Mouse (Mus musculus): Measurements from ENCODE around the gene Dmrt3. TPM values are rescaled to one million over a fixed set of nuclear protein-coding genes. Genes with fewer than 3 reads are reported as not detected.

The Dmrt3 gene
- 2.1 and 2.4 TPM in 2 replicates for polyA plus RNA-seq (2014; fragmentation: Nextera tagmentation; extraction: Ambion mirVana)

GRCm38 (mm10) chr19:25610015-25610410, at the start of gene Dmrt3:
TSS of gene Dmrt3 (plus strand) at chr19:25610301.
- DNase-seq (ENCODE audit: low spot score) (peak; percentile 59), ATAC-seq (ENCODE audit: insufficient read depth, low FRiP score, low TSS enrichment) (no peak)
- Histone ChIP-seq H3K36me3 (ENCODE audit: control insufficient read depth, insufficient read depth, low read length) (no peaks in the 10 kb centered on the region), H3K4me1 (ENCODE audit: control insufficient read depth, insufficient read depth, low read length) (peaks cover 11% of the 10 kb centered on the region), H3K9ac (ENCODE audit: low read length) (peak within 1 kb of the TSS; percentile 10; the same call in 1 of the 2 replicates), H3K9me3 (ENCODE audit: control insufficient read depth, low read length) (no peaks in the 10 kb centered on the region), H3K27me3 (ENCODE audit: control insufficient read depth, insufficient read depth, low read length) (peaks cover 100% of the 10 kb centered on the region), H3K4me3 (ENCODE audit: low read depth, low read length) (peak within 1 kb of the TSS; percentile 26), H3K27ac (ENCODE audit: low read depth, low read length) (no peak within 1 kb of the TSS), H3K4me2 (ENCODE audit: low read depth) (peak within 1 kb of the TSS; percentile 45)
- WGBS: 0% methylated on average over 26 of the region's 29 CpGs

- Histone ChIP-seq H3K27ac (ENCODE audit: low read depth, low read length) (no peak overlapping the region), H3K36me3 (ENCODE audit: control insufficient read depth, insufficient read depth, low read length) (no peaks in the 10 kb centered on the region), H3K4me1 (ENCODE audit: control insufficient read depth, insufficient read depth, low read length) (no peaks in the 10 kb centered on the region), H3K4me3 (ENCODE audit: low read depth, low read length) (no peak overlapping the region), H3K4me2 (ENCODE audit: low read depth) (no peak overlapping the region), H3K27me3 (ENCODE audit: control insufficient read depth, insufficient read depth, low read length) (0 out of 2 replicates have a peak, but pooled peaks cover 3% of the 10 kb centered on the region), H3K9ac (ENCODE audit: low read length) (no peak overlapping the region), H3K9me3 (ENCODE audit: control insufficient read depth, low read length) (no peaks in the 10 kb centered on the region)
- ATAC-seq (ENCODE audit: insufficient read depth, low FRiP score, low TSS enrichment): no peak
- WGBS: 62% methylated on average over 12 of the region's 12 CpGs
- no peak for DNase-seq (ENCODE audit: low spot score)
These were observed 45.7 kb upstream of the Dmrt3 start for GRCm38 (mm10) chr19:25564430-25564829.

GRCm38 (mm10) chr19:25569778-25570177, 40.3 kb upstream of the Dmrt3 start:
- Histone ChIP-seq H3K4me2 (ENCODE audit: low read depth) (no peak overlapping the region), H3K27me3 (ENCODE audit: control insufficient read depth, insufficient read depth, low read length) (peaks cover 4% of the 10 kb centered on the region; the same call in 1 of the 2 replicates), H3K4me1 (ENCODE audit: control insufficient read depth, insufficient read depth, low read length) (no peaks in the 10 kb centered on the region), H3K4me3 (ENCODE audit: low read depth, low read length) (no peak overlapping the region), H3K36me3 (ENCODE audit: control insufficient read depth, insufficient read depth, low read length) (no peaks in the 10 kb centered on the region), H3K9ac (ENCODE audit: low read length) (no peak overlapping the region), H3K9me3 (ENCODE audit: control insufficient read depth, low read length) (no peaks in the 10 kb centered on the region), H3K27ac (ENCODE audit: low read depth, low read length) (no peak overlapping the region)
- 89% methylated on average over 7 of the region's 7 CpGs for WGBS
- ATAC-seq (ENCODE audit: insufficient read depth, low FRiP score, low TSS enrichment): no peak
- no peak for DNase-seq (ENCODE audit: low spot score)

GRCm38 (mm10) chr19:25574431-25574830, 35.7 kb upstream of the Dmrt3 start:
- no peaks in the 10 kb centered on the region for H3K4me1 ChIP-seq (ENCODE audit: control insufficient read depth, insufficient read depth, low read length)
- H3K4me2 ChIP-seq (ENCODE audit: low read depth): no peak overlapping the region
- H3K36me3 ChIP-seq (ENCODE audit: control insufficient read depth, insufficient read depth, low read length): no peaks in the 10 kb centered on the region
- H3K9me3 ChIP-seq (ENCODE audit: control insufficient read depth, low read length): no peaks in the 10 kb centered on the region
- DNase-seq (ENCODE audit: low spot score): no peak
- 50% methylated on average over 10 of the region's 10 CpGs for WGBS
- H3K4me3 ChIP-seq (ENCODE audit: low read depth, low read length): no peak overlapping the region
- H3K27ac ChIP-seq (ENCODE audit: low read depth, low read length): no peak overlapping the region
- H3K27me3 ChIP-seq (ENCODE audit: control insufficient read depth, insufficient read depth, low read length): peaks cover 4% of the 10 kb centered on the region; the same call in 1 of the 2 replicates
- no peak for ATAC-seq (ENCODE audit: insufficient read depth, low FRiP score, low TSS enrichment)
- H3K9ac ChIP-seq (ENCODE audit: low read length): no peak overlapping the region

GRCm38 (mm10) chr19:25574981-25575814, 34.9 kb upstream of the Dmrt3 start:
- H3K4me1 ChIP-seq (ENCODE audit: control insufficient read depth, insufficient read depth, low read length): no peaks in the 10 kb centered on the region
- peak; percentile 45 for ATAC-seq (ENCODE audit: insufficient read depth, low FRiP score, low TSS enrichment)
- no peaks in the 10 kb centered on the region for H3K9me3 ChIP-seq (ENCODE audit: control insufficient read depth, low read length)
- WGBS: 14% methylated on average over 17 of the region's 17 CpGs
- H3K27ac ChIP-seq (ENCODE audit: low read depth, low read length): no peak overlapping the region
- no peak overlapping the region for H3K4me2 ChIP-seq (ENCODE audit: low read depth)
- no peak overlapping the region for H3K4me3 ChIP-seq (ENCODE audit: low read depth, low read length)
- no peaks in the 10 kb centered on the region for H3K36me3 ChIP-seq (ENCODE audit: control insufficient read depth, insufficient read depth, low read length)
- DNase-seq (ENCODE audit: low spot score): no peak
- peaks cover 4% of the 10 kb centered on the region; the same call in 1 of the 2 replicates for H3K27me3 ChIP-seq (ENCODE audit: control insufficient read depth, insufficient read depth, low read length)
- no peak overlapping the region for H3K9ac ChIP-seq (ENCODE audit: low read length)

- no peak for ATAC-seq (ENCODE audit: insufficient read depth, low FRiP score, low TSS enrichment)
- 95% methylated on average over 2 of the region's 2 CpGs for WGBS
These were observed 31.7 kb upstream of the Dmrt3 start for GRCm38 (mm10) chr19:25578358-25578757.

GRCm38 (mm10) chr19:25579440-25579839, 30.7 kb upstream of the Dmrt3 start:
- H3K36me3 ChIP-seq (ENCODE audit: control insufficient read depth, insufficient read depth, low read length): no peaks in the 10 kb centered on the region
- peaks cover 3% of the 10 kb centered on the region; the same call in 1 of the 2 replicates for H3K27me3 ChIP-seq (ENCODE audit: control insufficient read depth, insufficient read depth, low read length)
- WGBS: 93% methylated on average over 2 of the region's 2 CpGs
- H3K9ac ChIP-seq (ENCODE audit: low read length): no peak overlapping the region
- H3K4me3 ChIP-seq (ENCODE audit: low read depth, low read length): no peak overlapping the region
- no peak for ATAC-seq (ENCODE audit: insufficient read depth, low FRiP score, low TSS enrichment)
- no peaks in the 10 kb centered on the region for H3K9me3 ChIP-seq (ENCODE audit: control insufficient read depth, low read length)
- no peak overlapping the region for H3K4me2 ChIP-seq (ENCODE audit: low read depth)
- no peaks in the 10 kb centered on the region for H3K4me1 ChIP-seq (ENCODE audit: control insufficient read depth, insufficient read depth, low read length)
- H3K27ac ChIP-seq (ENCODE audit: low read depth, low read length): no peak overlapping the region
- DNase-seq (ENCODE audit: low spot score): no peak

More at GRCm38 (mm10) chr19:25578358-25578757, 31.7 kb upstream of the Dmrt3 start:
- Histone ChIP-seq H3K4me3 (ENCODE audit: low read depth, low read length) (no peak overlapping the region), H3K36me3 (ENCODE audit: control insufficient read depth, insufficient read depth, low read length) (no peaks in the 10 kb centered on the region), H3K4me2 (ENCODE audit: low read depth) (no peak overlapping the region), H3K9ac (ENCODE audit: low read length) (no peak overlapping the region), H3K27me3 (ENCODE audit: control insufficient read depth, insufficient read depth, low read length) (peaks cover 4% of the 10 kb centered on the region; the same call in 1 of the 2 replicates), H3K9me3 (ENCODE audit: control insufficient read depth, low read length) (no peaks in the 10 kb centered on the region), H3K27ac (ENCODE audit: low read depth, low read length) (no peak overlapping the region), H3K4me1 (ENCODE audit: control insufficient read depth, insufficient read depth, low read length) (no peaks in the 10 kb centered on the region)
- no peak for DNase-seq (ENCODE audit: low spot score)

GRCm38 (mm10) chr19:25597717-25598232, 12.3 kb upstream of the Dmrt3 start:
- no peaks in the 10 kb centered on the region for H3K4me1 ChIP-seq (ENCODE audit: control insufficient read depth, insufficient read depth, low read length)
- no peak overlapping the region for H3K9ac ChIP-seq (ENCODE audit: low read length)
- H3K36me3 ChIP-seq (ENCODE audit: control insufficient read depth, insufficient read depth, low read length): no peaks in the 10 kb centered on the region
- no peak overlapping the region for H3K4me2 ChIP-seq (ENCODE audit: low read depth)
- H3K27ac ChIP-seq (ENCODE audit: low read depth, low read length): no peak overlapping the region
- WGBS: 72% methylated on average over 3 of the region's 3 CpGs
- no peak overlapping the region for H3K4me3 ChIP-seq (ENCODE audit: low read depth, low read length)
- peaks cover 50% of the 10 kb centered on the region for H3K27me3 ChIP-seq (ENCODE audit: control insufficient read depth, insufficient read depth, low read length)
- H3K9me3 ChIP-seq (ENCODE audit: control insufficient read depth, low read length): no peaks in the 10 kb centered on the region
- DNase-seq (ENCODE audit: low spot score): no peak
- ATAC-seq (ENCODE audit: insufficient read depth, low FRiP score, low TSS enrichment): no peak
